Mouse (Mus musculus) forebrain, embryonic 15.5 days (tissue): ENCODE measurements around the gene C2cd4d. TPM values are rescaled to one million over a fixed set of nuclear protein-coding genes. Genes with fewer than 3 reads are reported as not detected.

Source experiments
- polyA plus RNA-seq: library from polyadenylated mRNA; unstranded; fragments of >200 nt; fragmentation: Nextera tagmentation; extraction: Ambion mirVana; gene quantifications from 2 replicates; pipeline ENCODE4 v1.2.1, GENCODE M21; 2015

Gene C2cd4d
- polyA plus RNA-seq, 1 experiment from 2014 or later, result 1.3 TPM

Other genes with a start within 250 kb of the C2cd4d start
- gene Gm10696, start 184.2 kb upstream of the C2cd4d start, polyA plus RNA-seq, result not detected in 2 replicates
- gene Gm5286, start 165.7 kb upstream of the C2cd4d start, polyA plus RNA-seq, result not detected in 2 replicates
- not detected in 2 replicates for gene Gm4778, start 98.4 kb upstream of the C2cd4d start, polyA plus RNA-seq
- gene Them4, start 52.3 kb upstream of the C2cd4d start, polyA plus RNA-seq, result 32.1 and 34.1 TPM in 2 replicates
- gene Them5, start 20.3 kb upstream of the C2cd4d start, polyA plus RNA-seq, result 0.78 and 1.1 TPM in 2 replicates
- gene Rorc, start 10.4 kb downstream of the C2cd4d start, polyA plus RNA-seq, result 1.0 and 1.2 TPM in 2 replicates
- 0.97 and 1.0 TPM in 2 replicates for gene Lingo4, start 36.1 kb downstream of the C2cd4d start, polyA plus RNA-seq
- gene Tdrkh, start 50.8 kb downstream of the C2cd4d start, polyA plus RNA-seq, result 65.3 and 65.9 TPM in 2 replicates
- 61.7 and 62.7 TPM in 2 replicates for gene Mrpl9, start 80.9 kb downstream of the C2cd4d start, polyA plus RNA-seq
- 1.6 and 1.7 TPM in 2 replicates for gene Oaz3, start 81.5 kb downstream of the C2cd4d start, polyA plus RNA-seq
- gene Celf3, start 115.9 kb downstream of the C2cd4d start, polyA plus RNA-seq, result 331 and 337 TPM in 2 replicates
- gene Riiad1, start 117.9 kb downstream of the C2cd4d start, polyA plus RNA-seq, result 14.1 and 18.0 TPM in 2 replicates
- 81.1 and 86.6 TPM in 2 replicates for gene Snx27, start 220.3 kb downstream of the C2cd4d start, polyA plus RNA-seq